Mouse (Mus musculus): ENCODE measurements around the gene Nme1. TPM values are rescaled to one million over a fixed set of nuclear protein-coding genes. Genes with fewer than 3 reads are reported as not detected.

The Nme1 gene
- polyA plus RNA-seq, 1 experiment from 2014 or later: 356 TPM

GRCm38 (mm10) chr11:93911603-93912002 is 56.7 kb downstream of the Nme1 start:
- no peak overlapping the region for H3K9ac ChIP-seq
- no peak overlapping the region for H3K4me2 ChIP-seq
- H3K27me3 ChIP-seq: no peaks in the 10 kb centered on the region
- no peaks in the 10 kb centered on the region for H3K9me3 ChIP-seq
- no peak overlapping the region for H3K27ac ChIP-seq (replicated peaks)
- no peak for ATAC-seq (ENCODE audit: low read depth)
- peaks cover 78% of the 10 kb centered on the region for H3K36me3 ChIP-seq
- WGBS: 95% methylated on average over 3 of the region's 3 CpGs
- H3K4me3 ChIP-seq: no peak overlapping the region
- no peaks in the 10 kb centered on the region for H3K4me1 ChIP-seq (replicated peaks)

GRCm38 (mm10) chr11:93908829-93909228 is 59.5 kb downstream of the Nme1 start:
- H3K9ac ChIP-seq: no peak overlapping the region
- no peaks in the 10 kb centered on the region for H3K27me3 ChIP-seq
- no peak for ATAC-seq (ENCODE audit: low read depth)
- no peaks in the 10 kb centered on the region for H3K9me3 ChIP-seq
- no peaks in the 10 kb centered on the region for H3K4me1 ChIP-seq (replicated peaks)
- 90% methylated on average over 9 of the region's 9 CpGs for WGBS
- H3K36me3 ChIP-seq: peaks cover 69% of the 10 kb centered on the region
- no peak overlapping the region for H3K4me3 ChIP-seq
- no peak overlapping the region for H3K4me2 ChIP-seq
- no peak overlapping the region for H3K27ac ChIP-seq (replicated peaks)

GRCm38 (mm10) chr11:93907839-93908238 is 60.5 kb downstream of the Nme1 start:
- WGBS: 92% methylated on average over 3 of the region's 3 CpGs
- Histone ChIP-seq H3K36me3 (peaks cover 62% of the 10 kb centered on the region), H3K27me3 (no peaks in the 10 kb centered on the region), H3K4me1 (replicated peaks) (no peaks in the 10 kb centered on the region), H3K4me3 (no peak overlapping the region), H3K9ac (no peak overlapping the region), H3K9me3 (no peaks in the 10 kb centered on the region), H3K4me2 (no peak overlapping the region), H3K27ac (replicated peaks) (no peak overlapping the region)
- no peak for ATAC-seq (ENCODE audit: low read depth)

Other genes with a start within 250 kb of the Nme1 start
- gene Utp18, start 82.8 kb downstream of the Nme1 start, polyA plus RNA-seq (2015; fragmentation: Nextera tagmentation; extraction: Ambion mirVana): 31.6 and 35.8 TPM in 2 replicates
- gene Mbtd1, start 82.7 kb downstream of the Nme1 start, polyA plus RNA-seq (2015; fragmentation: Nextera tagmentation; extraction: Ambion mirVana): 28.1 and 33.4 TPM in 2 replicates
- 86.7 and 107 TPM in 2 replicates for gene Nme2, start 12.3 kb downstream of the Nme1 start, polyA plus RNA-seq (2015; fragmentation: Nextera tagmentation; extraction: Ambion mirVana)
- 330 and 375 TPM in 2 replicates for gene Gm20390, start 228 bp downstream of the Nme1 start, polyA plus RNA-seq (2015; fragmentation: Nextera tagmentation; extraction: Ambion mirVana)
- 82.4 and 83.4 TPM in 2 replicates for gene Spag9, start 27.6 kb upstream of the Nme1 start, polyA plus RNA-seq (2015; fragmentation: Nextera tagmentation; extraction: Ambion mirVana)
- gene Tob1, start 242.9 kb upstream of the Nme1 start, polyA plus RNA-seq (2015; fragmentation: Nextera tagmentation; extraction: Ambion mirVana): 32.5 and 37.6 TPM in 2 replicates